24 mouse cellular contexts compared by ENCODE assay signal in the genomic region with DNA sequence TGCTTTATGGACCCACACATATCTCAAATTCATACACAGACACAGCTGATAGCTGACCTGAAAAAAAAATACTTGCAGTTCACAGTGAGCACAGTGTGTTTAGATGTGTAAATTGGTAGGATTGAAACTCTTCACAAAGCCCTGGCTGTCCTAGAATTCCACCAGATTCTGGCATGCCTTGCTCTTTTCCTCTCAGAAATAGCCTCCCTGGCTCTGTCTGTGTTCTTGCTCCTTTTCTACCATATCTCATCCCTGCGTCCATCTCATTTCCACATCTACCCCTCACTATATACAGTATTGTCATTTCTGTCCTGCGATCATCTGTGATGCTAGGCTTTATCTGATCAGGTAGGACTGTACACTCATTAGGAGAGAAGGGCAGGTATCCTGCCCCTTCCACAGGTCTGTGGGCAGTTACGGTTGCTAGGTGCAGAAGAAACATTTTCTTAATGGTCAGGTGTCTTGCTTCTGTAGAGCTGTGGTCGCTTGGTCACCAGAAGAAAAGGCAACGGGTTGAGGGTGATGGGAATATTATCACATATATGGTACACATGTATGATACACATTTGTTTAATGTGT. TPM values are rescaled to one million over a fixed set of nuclear protein-coding genes. Genes with fewer than 3 reads are reported as not detected.
A peak's percentile ranks its signal among the peaks of the same experiment; 100 is the strongest.
DNase-seq lines count a peak whose midpoint lies in the region; ATAC-seq and TF ChIP-seq lines count a peak whose summit lies in the region.
"Had no signal": no experiment of that assay in that cellular context is flagged by ENCODE, and none has a peak within 500 bp of the region (broad histone marks: within the 10 kb centered on the region; RNA-seq: fewer than 3 reads in every experiment).

No protein-coding gene starts in this region.

- no peak overlapping the region for H3K4me3 ChIP-seq in forebrain, embryonic 13.5 days
- no peak overlapping the region for H3K4me3 ChIP-seq in forebrain, embryonic 12.5 days (replicated peaks)
- no peak overlapping the region for H3K4me3 ChIP-seq in limb, embryonic 13.5 days
- no peak overlapping the region for H3K4me3 ChIP-seq in limb, embryonic 10.5 days
- H3K4me3 ChIP-seq in CH12.LX (replicated peaks in 1 of 3; ENCODE audit: low read depth in 2 of 3, low read length in 2 of 3, poor library complexity in 1 of 3), result no peak overlapping the region
- H3K4me3 ChIP-seq in cortical plate, adult 2 months (ENCODE audit: insufficient read depth, low read length), result no peak overlapping the region
- H3K4me3 ChIP-seq: heart, embryonic 15.5 days; hindbrain, embryonic 13.5 days; neural tube, embryonic 12.5 days had no signal

- H3K4me1 ChIP-seq in forebrain, embryonic 13.5 days, result peaks cover 5% of the 10 kb centered on the region
- peaks cover 4% of the 10 kb centered on the region for H3K4me1 ChIP-seq in forebrain, embryonic 12.5 days
- H3K4me1 ChIP-seq in limb, embryonic 13.5 days, result peaks cover 8% of the 10 kb centered on the region
- H3K4me1 ChIP-seq in limb, embryonic 10.5 days, result peaks cover 3% of the 10 kb centered on the region
- peaks cover 2 to 19% of the 10 kb centered on the region in 2 experiments; a peak in 2 of 4 replicates for H3K4me1 ChIP-seq in CH12.LX (ENCODE audit: control insufficient read depth in 1 of 2, insufficient read depth in 2 of 2)
- no peaks in the 10 kb centered on the region; the same call in 1 of the 2 replicates for H3K4me1 ChIP-seq in cortical plate, adult 2 months (ENCODE audit: control insufficient read depth, insufficient read depth, low read length)

- no peaks in the 10 kb centered on the region for H3K9me3 ChIP-seq in forebrain, embryonic 13.5 days (replicated peaks)
- no peaks in the 10 kb centered on the region for H3K9me3 ChIP-seq in forebrain, embryonic 12.5 days
- no peaks in the 10 kb centered on the region for H3K9me3 ChIP-seq in limb, embryonic 13.5 days
- H3K9me3 ChIP-seq in limb, embryonic 10.5 days (replicated peaks), result no peaks in the 10 kb centered on the region
- H3K9me3 ChIP-seq in CH12.LX (replicated peaks; ENCODE audit: low read length), result no peaks in the 10 kb centered on the region
- H3K9me3 ChIP-seq: heart, embryonic 15.5 days; hindbrain, embryonic 13.5 days; neural tube, embryonic 12.5 days had no signal

- TF ChIP-seq RAD21 in CH12.LX (IDR thresholded peaks at IDR 0.05; ENCODE audit: low read depth, low read length), result no peak

- H3K36me3 ChIP-seq in forebrain, embryonic 13.5 days (ENCODE audit: poor library complexity, severe bottlenecking), result peaks cover 68% of the 10 kb centered on the region
- H3K36me3 ChIP-seq in forebrain, embryonic 12.5 days (replicated peaks), result peaks cover 65% of the 10 kb centered on the region
- H3K36me3 ChIP-seq in limb, embryonic 13.5 days, result peaks cover 62% of the 10 kb centered on the region
- H3K36me3 ChIP-seq in limb, embryonic 10.5 days, result peaks cover 69% of the 10 kb centered on the region
- peaks cover 44 to 70% of the 10 kb centered on the region in 2 experiments for H3K36me3 ChIP-seq in CH12.LX (replicated peaks in 1 of 2; ENCODE audit: control insufficient read depth in 1 of 2, insufficient read depth in 1 of 2, low read length in 1 of 2)

- DNase-seq in limb, embryonic 10.5 days (ENCODE audit: low spot score), result no peak
- peak; percentile 21 for DNase-seq in CH12.LX (ENCODE audit: extremely low read depth)
- no peak for DNase-seq in testis, postnatal 14 days (ENCODE audit: low spot score)
- DNase-seq: adrenal gland, adult 2 months; adrenal gland, postnatal 36 days; cerebellum, adult 18-20 months; cerebellum, postnatal 10 days; forebrain, postnatal 0 days; gastrocnemius, postnatal 14 days; kidney, adult 11 months; kidney, postnatal 25 days; lung, adult 2 months; lung, postnatal 10 days; midbrain, embryonic 14.5 days; right cerebral cortex, postnatal 4 days had no signal

- no peak for TF ChIP-seq EP300 in CH12.LX (IDR thresholded peaks at IDR 0.05; ENCODE audit: low read length)

- no peak overlapping the region for H3K4me2 ChIP-seq in forebrain, embryonic 13.5 days
- no peak overlapping the region for H3K4me2 ChIP-seq in forebrain, embryonic 12.5 days
- H3K4me2 ChIP-seq in limb, embryonic 13.5 days (replicated peaks), result no peak overlapping the region
- no peak overlapping the region for H3K4me2 ChIP-seq in CH12.LX (ENCODE audit: insufficient read depth, low read depth, poor library complexity, severe bottlenecking)
- H3K4me2 ChIP-seq: heart, embryonic 15.5 days; hindbrain, embryonic 13.5 days; neural tube, embryonic 12.5 days had no signal

- dilution Hi-C loops in CH12.LX (cut with MboI; ENCODE audit: extremely low pct_ligation_motif_present, extremely low pct_unique_long_range_greater_than_20kb, low sequenced_read_pairs), result no loop called here

- 87% methylated on average over 5 of the region's 5 CpGs for WGBS in forebrain, embryonic 13.5 days
- WGBS in forebrain, embryonic 12.5 days, result 88% methylated on average over 5 of the region's 5 CpGs
- WGBS in limb, embryonic 13.5 days, result 86% methylated on average over 5 of the region's 5 CpGs
- 88% methylated on average over 5 of the region's 5 CpGs for WGBS in limb, embryonic 10.5 days

- H3K27me3 ChIP-seq in forebrain, embryonic 13.5 days, result no peaks in the 10 kb centered on the region
- no peaks in the 10 kb centered on the region for H3K27me3 ChIP-seq in forebrain, embryonic 12.5 days
- H3K27me3 ChIP-seq in limb, embryonic 13.5 days, result no peaks in the 10 kb centered on the region
- no peaks in the 10 kb centered on the region for H3K27me3 ChIP-seq in limb, embryonic 10.5 days (ENCODE audit: low read depth, poor library complexity, severe bottlenecking)
- no peaks in the 10 kb centered on the region for H3K27me3 ChIP-seq in CH12.LX (replicated peaks)
- H3K27me3 ChIP-seq: heart, embryonic 15.5 days; hindbrain, embryonic 13.5 days; neural tube, embryonic 12.5 days had no signal

- no peak overlapping the region for H3K27ac ChIP-seq in forebrain, embryonic 13.5 days
- no peak overlapping the region for H3K27ac ChIP-seq in forebrain, embryonic 12.5 days
- no peak overlapping the region for H3K27ac ChIP-seq in limb, embryonic 13.5 days
- H3K27ac ChIP-seq in limb, embryonic 10.5 days, result no peak overlapping the region
- no peak overlapping the region for H3K27ac ChIP-seq in CH12.LX (ENCODE audit: insufficient read depth, low read depth)
- H3K27ac ChIP-seq in cortical plate, adult 2 months (ENCODE audit: insufficient read depth, low read length), result no peak overlapping the region
- H3K27ac ChIP-seq: heart, embryonic 15.5 days; hindbrain, embryonic 13.5 days; macrophage; neural tube, embryonic 12.5 days had no signal

- no peak for TF ChIP-seq CTCF in CH12.LX (conservative IDR thresholded peaks at IDR 0.05 in 1 of 2, IDR thresholded peaks at IDR 0.05 in 1 of 2; ENCODE audit: low read depth in 2 of 2, low read length in 2 of 2)
- TF ChIP-seq CTCF in cortical plate, adult 2 months (IDR thresholded peaks at IDR 0.05; ENCODE audit: extremely low read depth, insufficient read depth, low read length), result no peak

- no peak overlapping the region for H3K9ac ChIP-seq in forebrain, embryonic 13.5 days
- no peak overlapping the region for H3K9ac ChIP-seq in forebrain, embryonic 12.5 days
- H3K9ac ChIP-seq in limb, embryonic 13.5 days, result no peak overlapping the region; the same call in 1 of the 2 replicates
- H3K9ac ChIP-seq in CH12.LX (ENCODE audit: insufficient read depth, low read depth), result no peak overlapping the region
- H3K9ac ChIP-seq: forebrain, postnatal 0 days; heart, embryonic 15.5 days; hindbrain, embryonic 13.5 days; neural tube, embryonic 12.5 days had no signal

- peaks cover 11% of the 10 kb centered on the region for H3K79me2 ChIP-seq in CH12.LX (replicated peaks; ENCODE audit: control insufficient read depth, extremely low read depth, insufficient read depth, poor library complexity, severe bottlenecking)

- peak; percentile 31; the same call in 1 of the 2 replicates for ATAC-seq in forebrain, embryonic 13.5 days
- no peak for ATAC-seq in forebrain, embryonic 12.5 days (ENCODE audit: low FRiP score)
- ATAC-seq in limb, embryonic 13.5 days (ENCODE audit: low FRiP score, low read depth), result 0 out of 2 replicates have a peak, but pooled peaks have one; percentile 25
- ATAC-seq: activated CD4-positive, CD25-positive, alpha-beta regulatory T cell, adult 4 months; forebrain, postnatal 0 days had no signal

- in situ Hi-C loops in CH12.LX (cut with MboI; ENCODE audit: low pct_ligation_motif_present, low pct_unique_long_range_greater_than_20kb, low sequenced_read_pairs), result no loop called here

- peak; percentile 34 for TF ChIP-seq POLR2A in CH12.LX (IDR thresholded peaks at IDR 0.05; ENCODE audit: low read depth, low read length)
- TF ChIP-seq POLR2A in cortical plate, adult 2 months (IDR thresholded peaks at IDR 0.05; ENCODE audit: extremely low read depth, insufficient read depth, low read length), result 0 out of 2 replicates have a peak, but pooled peaks have one; percentile 6

TF ChIP-seq in CH12.LX, 34 proteins besides CTCF, POLR2A, EP300 and RAD21 (continues in another document):
- TF ChIP-seq ZKSCAN1 (IDR thresholded peaks at IDR 0.05; ENCODE audit: borderline replicate concordance, low read depth, low read length), result no peak
- no peak for TF ChIP-seq PAX5 (IDR thresholded peaks at IDR 0.05; ENCODE audit: low read length)
- no peak for TF ChIP-seq SIN3A (IDR thresholded peaks at IDR 0.05; ENCODE audit: low read length)
- no peak for TF ChIP-seq CHD1 (IDR thresholded peaks at IDR 0.05; ENCODE audit: low read depth, low read length)
- TF ChIP-seq NELFE (IDR thresholded peaks at IDR 0.05; ENCODE audit: low read depth, low read length), result no peak
- no peak for TF ChIP-seq TBP (conservative IDR thresholded peaks at IDR 0.05; ENCODE audit: low read depth, low read length)
- TF ChIP-seq MAX (IDR thresholded peaks at IDR 0.05; ENCODE audit: low read length), result no peak
- no peak for TF ChIP-seq MXI1 (IDR thresholded peaks at IDR 0.05; ENCODE audit: low read depth, low read length)
- TF ChIP-seq ZNF384 (IDR thresholded peaks at IDR 0.05; ENCODE audit: low read depth, low read length), result no peak
- no peak for TF ChIP-seq JUN (IDR thresholded peaks at IDR 0.05; ENCODE audit: insufficient read depth, low read depth, low read length)
- no peak for TF ChIP-seq GABPA (IDR thresholded peaks at IDR 0.05; ENCODE audit: insufficient replicate concordance, low read depth, low read length)
- TF ChIP-seq UBTF (IDR thresholded peaks at IDR 0.05; ENCODE audit: low read depth, low read length), result no peak
- TF ChIP-seq POLR2AphosphoS2 (IDR thresholded peaks at IDR 0.05; ENCODE audit: low read depth, low read length), result peak; percentile 20; the same call in 1 of the 2 replicates

RNA-seq across cellular contexts. Expression of gene Rpl31, which starts 6.7 kb away (rescaled TPM):
- polyA plus RNA-seq in forebrain, embryonic 13.5 days (2015; fragmentation: Nextera tagmentation; extraction: Ambion mirVana), result 419 and 458 TPM in 2 replicates
- polyA plus RNA-seq in forebrain, embryonic 12.5 days (2016; fragmentation: Nextera tagmentation; extraction: Ambion mirVana), result 453 and 454 TPM in 2 replicates
- polyA plus RNA-seq in limb, embryonic 13.5 days (2015; fragmentation: Nextera tagmentation; extraction: Ambion mirVana), result 514 and 521 TPM in 2 replicates
- 467 and 570 TPM in 2 replicates for polyA plus RNA-seq in limb, embryonic 10.5 days (2016; fragmentation: Nextera tagmentation; extraction: Ambion mirVana)
- total RNA-seq in CH12.LX (2012; rRNA removed), result 1,766 and 2,121 TPM in 2 replicates
- total RNA-seq in CH12.LX (2014; rRNA removed), result 1,044 and 1,145 TPM in 2 replicates
- polyA plus RNA-seq in CH12.LX (2012; ENCODE audit: insufficient read length, low read depth), result 795 and 949 TPM in 2 replicates
- 784 and 793 TPM in 2 replicates for polyA plus RNA-seq in cortical plate, adult 2 months (2012; rRNA removed)
